Mouse (Mus musculus) lung, embryonic 14.5 days (tissue): ENCODE results near the gene Nfe2l3. TPM values are rescaled to one million over a fixed set of nuclear protein-coding genes. Genes with fewer than 3 reads are reported as not detected.
"Not testable (repeated sequence)": the region's sequence is repeated elsewhere in the genome, so short reads cannot be mapped to it uniquely, and the experiment has no call there.

Source experiments
- ATAC-seq: fragments of 200-750 bp; cut with Nextera tagmentation; 2 replicates; pipeline ENCODE4 v1.8.0; 2017; ENCODE audit warnings: mild to moderate bottlenecking, moderate TSS enrichment, moderate library complexity; ENCODE audit not compliant: insufficient read depth
- DNase-seq: peaks from one replicate; pipeline ENCODE4 v3.0.0-alpha.2; 2015
- H3K27ac ChIP-seq: fragments of 300-500 bp; sonication (generic); 2 replicates; pipeline ENCODE4 v1.5.1; 2014; ENCODE audit warnings: low read depth, mild to moderate bottlenecking, moderate library complexity
- H3K27me3 ChIP-seq: fragments of 300-500 bp; sonication (generic); 2 replicates; pipeline ENCODE4 v1.6.1; 2014; ENCODE audit warnings: low read length, control low read depth; ENCODE audit not compliant: insufficient read depth
- H3K36me3 ChIP-seq: fragments of 300-500 bp; sonication (generic); 2 replicates; pipeline ENCODE4 v1.6.1; 2014; ENCODE audit warnings: control low read depth; ENCODE audit not compliant: insufficient read depth
- H3K4me1 ChIP-seq: fragments of 300-500 bp; sonication (generic); 2 replicates; pipeline ENCODE4 v1.6.1; 2014; ENCODE audit warnings: antibody characterized with exemption, control low read depth; ENCODE audit not compliant: insufficient read depth
- H3K4me2 ChIP-seq: fragments of 300-500 bp; sonication (generic); 2 replicates; pipeline ENCODE4 v1.6.1; 2014; ENCODE audit warnings: mild to moderate bottlenecking
- H3K4me3 ChIP-seq: fragments of 300-500 bp; sonication (generic); 2 replicates; pipeline ENCODE4 v1.5.1; 2014; ENCODE audit warnings: low read depth, low read length
- H3K9ac ChIP-seq: fragments of 300-500 bp; sonication (generic); 2 replicates; pipeline ENCODE4 v1.6.1; 2014
- H3K9me3 ChIP-seq: fragments of 300-500 bp; sonication (generic); 2 replicates; pipeline ENCODE4 v1.6.1; 2016; ENCODE audit warnings: low read depth, low read length, control low read depth
- CTCF ChIP-seq: IDR thresholded peaks from 2 replicates; pipeline ENCODE4 v1.5.1; 2016; ENCODE audit warnings: antibody characterized with exemption, low read depth
- WGBS: fragments of 180-500 bp; shearing (Covaris S2); extraction: QIAGEN DNeasy Blood & Tissue Kit; methylation state at CpG from one replicate; pipeline ENCODE4 v1.1.7; 2014; 5-methylcytosine and 5-hydroxymethylcytosine counted together
- polyA plus RNA-seq: library from polyadenylated mRNA; unstranded; fragments of >200 nt; fragmentation: Nextera tagmentation; extraction: Ambion mirVana; gene quantifications from 2 replicates; pipeline ENCODE4 v1.2.1, GENCODE M21; 2014

Nfe2l3 gene
- polyA plus RNA-seq, 1 experiment from 2014 or later: 2.8 TPM

DNA sequence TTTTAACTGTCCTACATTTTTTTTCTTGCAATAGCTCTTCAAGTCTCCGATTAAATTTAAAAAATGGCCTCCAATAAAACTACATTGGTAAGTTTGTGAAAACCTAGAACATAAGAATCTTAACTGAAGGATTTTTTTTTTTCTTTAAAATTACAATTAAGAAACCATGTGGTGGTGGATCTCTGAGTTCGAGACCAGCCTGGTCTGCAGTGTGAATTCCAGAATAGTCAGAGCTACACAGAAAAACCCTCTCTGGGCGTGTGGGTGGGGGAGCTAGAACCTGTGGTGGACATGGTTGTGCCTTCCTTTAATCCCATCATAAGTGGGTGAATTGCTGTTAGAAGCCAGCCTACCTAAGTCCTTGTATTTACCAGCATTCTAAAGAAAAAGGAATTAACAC, 39.3 kb downstream of the Nfe2l3 start:
- ATAC-seq (no peak), DNase-seq (peak; percentile 59)
- 11% methylated on average over 3 of the region's 3 CpGs for WGBS
- Histone ChIP-seq H3K27ac (no peak overlapping the region), H3K36me3 (peaks cover 57% of the 10 kb centered on the region), H3K4me1 (peaks cover 5% of the 10 kb centered on the region; the same call in 1 of the 2 replicates), H3K4me3 (peak overlapping the region; percentile 100), H3K9ac (peak overlapping the region; percentile 100), H3K27me3 (no peaks in the 10 kb centered on the region), H3K4me2 (peak overlapping the region; percentile 72), H3K9me3 (no peaks in the 10 kb centered on the region)
- TF ChIP-seq CTCF: no peak

DNA sequence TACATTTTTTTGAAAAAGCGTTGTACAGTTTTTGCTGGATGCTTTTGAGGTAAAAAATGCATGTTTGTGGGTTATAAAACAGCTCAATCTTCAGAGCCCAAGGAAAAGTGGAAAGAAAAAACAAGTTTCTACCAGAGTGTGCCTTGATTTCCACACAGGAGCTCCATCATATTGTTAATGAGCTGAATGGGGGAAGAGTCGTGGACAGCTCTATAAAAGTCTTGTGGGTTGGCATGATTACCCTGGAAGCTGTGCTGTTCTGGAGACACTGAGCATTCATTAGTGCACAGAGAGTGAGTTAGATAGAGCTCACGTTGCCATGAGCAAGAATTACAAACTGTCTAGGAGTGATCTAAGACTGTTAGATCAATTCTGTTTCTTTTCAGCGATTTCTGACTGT, 39.7 kb downstream of the Nfe2l3 start:
- Histone ChIP-seq H3K4me2 (peak overlapping the region; percentile 72), H3K4me1 (peaks cover 5% of the 10 kb centered on the region; the same call in 1 of the 2 replicates), H3K36me3 (peaks cover 57% of the 10 kb centered on the region), H3K27ac (no peak overlapping the region), H3K27me3 (no peaks in the 10 kb centered on the region), H3K4me3 (peak overlapping the region; percentile 100), H3K9me3 (no peaks in the 10 kb centered on the region), H3K9ac (peak overlapping the region; percentile 100)
- DNase-seq: no peak
- ATAC-seq: no peak
- WGBS: 32% methylated on average over 4 of the region's 4 CpGs
- TF ChIP-seq CTCF: no peak

DNA sequence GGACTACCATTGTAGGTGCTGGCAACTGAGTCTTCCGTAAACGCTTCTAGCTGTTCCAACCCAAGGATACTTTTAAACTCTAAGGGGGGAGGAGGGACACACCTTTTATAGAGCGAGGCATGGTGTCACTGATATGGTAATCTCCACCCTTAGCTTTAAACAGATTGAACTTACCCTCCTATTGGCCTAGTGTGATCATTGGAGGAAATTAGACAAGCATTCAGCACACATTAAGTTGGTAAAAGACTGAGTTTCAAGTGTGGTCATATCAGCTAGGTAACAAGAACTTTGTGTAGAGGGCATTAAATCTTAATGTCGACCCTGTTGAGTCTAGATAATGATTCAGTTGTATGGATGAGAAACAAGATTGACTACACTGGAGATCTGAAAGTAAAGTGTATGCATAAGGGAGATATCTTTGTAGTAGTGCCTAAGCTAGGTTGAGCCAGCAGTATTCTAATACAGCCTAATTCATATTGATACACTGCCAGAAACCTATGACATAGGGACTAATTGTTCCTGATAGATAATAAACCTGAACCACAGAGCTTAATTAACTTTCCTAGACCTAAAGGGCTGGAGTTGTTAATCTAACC, 46.8 kb downstream of the Nfe2l3 start:
- Histone ChIP-seq H3K9me3 (no peaks in the 10 kb centered on the region), H3K4me2 (no peak overlapping the region), H3K27ac (no peak overlapping the region), H3K27me3 (no peaks in the 10 kb centered on the region), H3K9ac (no peak overlapping the region), H3K36me3 (peaks cover 80% of the 10 kb centered on the region), H3K4me1 (no peaks in the 10 kb centered on the region), H3K4me3 (no peak overlapping the region)
- 91% methylated on average over 4 of the region's 4 CpGs for WGBS
- no peak for TF ChIP-seq CTCF
- DNase-seq (no peak), ATAC-seq (no peak)

DNA sequence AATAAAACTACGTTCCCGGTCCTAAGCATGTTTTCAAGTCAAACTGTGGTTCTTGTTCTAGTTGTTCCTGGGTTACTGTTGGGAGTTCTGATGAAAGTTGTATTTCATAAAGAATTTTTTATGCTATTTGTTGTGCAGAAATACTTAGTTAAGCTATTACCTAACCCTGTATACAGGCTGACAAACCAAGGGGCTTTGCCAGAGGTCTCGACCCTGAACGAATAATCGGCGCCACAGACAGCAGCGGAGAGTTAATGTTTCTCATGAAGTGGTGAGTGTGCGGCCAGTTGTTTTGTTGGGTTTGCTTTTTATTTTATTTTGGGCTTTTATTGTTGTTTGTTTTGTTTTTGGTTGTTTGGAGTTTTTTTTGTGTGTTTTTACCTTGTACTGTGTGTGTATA, 49.1 kb downstream of the Nfe2l3 start:
- Histone ChIP-seq H3K36me3 (peaks cover 62% of the 10 kb centered on the region), H3K4me3 (no peak overlapping the region), H3K9ac (no peak overlapping the region), H3K9me3 (no peaks in the 10 kb centered on the region), H3K27ac (no peak overlapping the region), H3K27me3 (no peaks in the 10 kb centered on the region), H3K4me1 (no peaks in the 10 kb centered on the region), H3K4me2 (no peak overlapping the region)
- no peak for TF ChIP-seq CTCF
- 89% methylated on average over 8 of the region's 8 CpGs for WGBS
- DNase-seq (no peak), ATAC-seq (no peak)

DNA sequence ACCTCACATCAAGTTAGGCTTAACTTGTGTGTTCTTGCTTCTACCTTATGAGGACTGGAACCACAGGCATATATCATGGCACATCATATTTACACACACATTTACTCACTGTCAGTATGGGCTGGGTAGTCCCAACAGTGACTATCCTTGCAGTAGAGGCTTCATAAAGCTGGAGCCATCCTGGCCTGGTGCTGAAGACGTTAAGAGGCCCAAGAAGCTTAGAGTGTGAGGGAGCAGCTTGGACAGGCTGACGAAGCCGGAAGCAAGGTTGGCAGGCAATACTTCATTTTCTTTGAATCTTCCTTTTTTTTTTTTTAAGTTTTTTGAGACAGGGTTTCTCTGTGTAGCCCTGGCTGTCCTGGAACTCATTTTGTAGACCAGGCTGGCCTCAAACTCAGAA, 51.4 kb downstream of the Nfe2l3 start:
- no peak for DNase-seq
- no peaks in the 10 kb centered on the region for H3K4me1 ChIP-seq

DNA sequence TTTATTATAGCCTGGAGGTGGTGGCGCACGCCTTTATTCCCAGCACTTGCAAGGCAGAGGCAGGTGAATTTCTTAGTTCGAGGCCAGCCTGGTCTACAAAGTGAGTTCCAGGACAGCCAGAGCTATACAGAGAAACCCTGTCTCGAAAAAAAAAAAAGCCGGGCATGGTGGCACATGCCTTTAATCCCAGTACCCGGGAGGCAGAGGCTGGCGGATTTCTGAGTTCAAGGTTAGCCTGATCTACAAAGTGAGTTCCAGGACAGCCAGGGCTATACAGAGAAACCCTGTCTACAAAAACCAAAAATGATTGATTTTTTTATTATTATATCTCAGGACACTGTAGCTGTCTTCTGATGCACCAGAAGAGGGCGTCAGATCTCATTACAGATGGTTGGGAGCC, 52.1 kb downstream of the Nfe2l3 start:
- H3K36me3 ChIP-seq: peaks cover 37% of the 10 kb centered on the region
- H3K27me3 ChIP-seq, H3K9me3 ChIP-seq, H3K27ac ChIP-seq, DNase-seq, H3K4me1 ChIP-seq, H3K9ac ChIP-seq, ATAC-seq, H3K4me3 ChIP-seq, H3K4me2 ChIP-seq: not testable (repeated sequence)
- 89% methylated on average over 8 of the region's 8 CpGs for WGBS

More for the DNA sequence above, 51.4 kb downstream of the Nfe2l3 start:
- H3K9ac ChIP-seq: no peak overlapping the region
- ATAC-seq: no peak
- H3K27me3 ChIP-seq: no peaks in the 10 kb centered on the region
- TF ChIP-seq CTCF: no peak
- 86% methylated on average over 3 of the region's 3 CpGs for WGBS
- H3K4me3 ChIP-seq: no peak overlapping the region
- no peak overlapping the region for H3K4me2 ChIP-seq
- H3K27ac ChIP-seq: no peak overlapping the region
- H3K36me3 ChIP-seq: peaks cover 44% of the 10 kb centered on the region
- H3K9me3 ChIP-seq: no peaks in the 10 kb centered on the region

DNA sequence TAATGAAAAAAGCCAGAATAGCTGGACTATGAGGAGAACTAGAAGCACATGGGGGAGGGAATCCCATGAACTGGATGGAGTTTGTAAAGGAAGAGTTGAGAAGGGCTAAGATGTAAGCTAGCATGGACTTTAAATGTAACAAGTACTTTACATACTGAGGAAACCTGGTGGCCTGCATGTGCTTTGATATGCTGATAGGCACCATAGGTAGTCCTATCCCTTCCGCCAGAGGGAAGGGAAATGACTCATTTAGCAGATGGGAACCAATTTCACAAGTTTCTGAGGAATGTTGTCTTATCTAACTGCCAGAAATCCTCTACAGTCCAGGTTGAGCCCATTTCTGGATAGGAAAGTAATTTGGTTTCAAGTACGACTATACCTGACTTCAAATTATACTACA, 53.2 kb downstream of the Nfe2l3 start:
- no peaks in the 10 kb centered on the region for H3K27me3 ChIP-seq

More for the DNA sequence above, 53.2 kb downstream of the Nfe2l3 start:
- 48% methylated on average over 2 of the region's 2 CpGs for WGBS
- no peak overlapping the region for H3K4me2 ChIP-seq
- H3K4me1 ChIP-seq: no peaks in the 10 kb centered on the region
- peaks cover 26% of the 10 kb centered on the region for H3K36me3 ChIP-seq
- no peaks in the 10 kb centered on the region for H3K9me3 ChIP-seq
- H3K27ac ChIP-seq: no peak overlapping the region
- no peak for DNase-seq
- ATAC-seq: no peak
- no peak for TF ChIP-seq CTCF
- H3K4me3 ChIP-seq: no peak overlapping the region
- no peak overlapping the region for H3K9ac ChIP-seq
